Mouse (Mus musculus) neural tube, embryonic 14.5 days (tissue): ENCODE results near the gene Shtn1. TPM values are rescaled to one million over a fixed set of nuclear protein-coding genes. Genes with fewer than 3 reads are reported as not detected.

Source experiments
- ATAC-seq: fragments of 200-750 bp; cut with Nextera tagmentation; 2 replicates; pipeline ENCODE4 v1.8.0; 2017; ENCODE audit warnings: low read depth, mild to moderate bottlenecking, moderate TSS enrichment, moderate library complexity
- H3K27ac ChIP-seq: fragments of 300-500 bp; sonication (generic); 2 replicates; pipeline ENCODE4 v1.5.1; 2014; ENCODE audit warnings: low read depth, mild to moderate bottlenecking, control low read depth, low read length, moderate library complexity, mixed read lengths
- H3K27me3 ChIP-seq: fragments of 300-500 bp; sonication (generic); 2 replicates; pipeline ENCODE4 v1.6.1; 2014; ENCODE audit warnings: low read length; ENCODE audit not compliant: control insufficient read depth, insufficient read depth
- H3K36me3 ChIP-seq: fragments of 300-500 bp; sonication (generic); 2 replicates; pipeline ENCODE4 v1.6.1; 2014; ENCODE audit warnings: low read length, mixed read lengths; ENCODE audit not compliant: control insufficient read depth, insufficient read depth
- H3K4me1 ChIP-seq: fragments of 300-500 bp; sonication (generic); 2 replicates; pipeline ENCODE4 v1.6.1; 2014; ENCODE audit warnings: low read length; ENCODE audit not compliant: control insufficient read depth, insufficient read depth
- H3K4me2 ChIP-seq: fragments of 300-500 bp; sonication (generic); 2 replicates; pipeline ENCODE4 v1.6.1; 2014; ENCODE audit warnings: mild to moderate bottlenecking, low read depth, low read length, control low read depth
- H3K4me3 ChIP-seq: fragments of 300-500 bp; sonication (generic); 2 replicates; pipeline ENCODE4 v1.5.1; 2014; ENCODE audit warnings: low read depth, low read length, control low read depth, mixed read lengths
- H3K9ac ChIP-seq: fragments of 300-500 bp; sonication (generic); replicated peaks from 2 replicates; pipeline ENCODE4 v1.6.1; 2014; ENCODE audit warnings: low read depth, mild to moderate bottlenecking, control low read depth, low read length, mixed read lengths
- H3K9me3 ChIP-seq: fragments of 300-500 bp; sonication (generic); 2 replicates; pipeline ENCODE4 v1.6.1; 2016; ENCODE audit warnings: low read length; ENCODE audit not compliant: control insufficient read depth
- WGBS: fragments of 180-500 bp; shearing (Covaris S2); extraction: QIAGEN DNeasy Blood & Tissue Kit; methylation state at CpG from one replicate; pipeline ENCODE4 v1.1.7; 2014; 5-methylcytosine and 5-hydroxymethylcytosine counted together
- polyA plus RNA-seq: library from polyadenylated mRNA; unstranded; fragments of >200 nt; fragmentation: Nextera tagmentation; extraction: Ambion mirVana; gene quantifications from 2 replicates; pipeline ENCODE4 v1.2.1, GENCODE M21; 2014

Gene Shtn1
- polyA plus RNA-seq, 1 experiment from 2014 or later: 54.9 TPM

DNA sequence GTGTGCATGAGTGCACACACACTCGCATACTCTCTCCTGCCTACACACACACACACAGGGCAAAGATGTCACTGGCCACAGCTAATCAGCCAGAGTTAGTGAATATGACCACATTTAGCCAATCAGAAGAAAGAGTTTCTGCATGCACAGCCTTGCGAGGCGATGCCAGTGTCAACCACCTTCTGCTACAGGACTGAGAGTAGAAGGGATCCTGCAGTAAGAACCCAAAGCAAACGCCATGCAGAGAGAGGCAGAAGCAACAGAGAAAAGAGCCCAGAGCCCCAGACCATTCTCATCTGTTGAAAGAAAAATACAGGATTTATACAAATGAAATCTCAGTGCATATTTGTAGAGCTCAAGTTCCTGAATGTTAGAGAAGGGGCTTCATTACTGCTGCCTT lies 37.1 kb downstream of the Shtn1 start:
- Histone ChIP-seq H3K4me2 (no peak overlapping the region), H3K4me1 (peaks cover 4% of the 10 kb centered on the region; the same call in 1 of the 2 replicates), H3K36me3 (no peaks in the 10 kb centered on the region; the same call in 1 of the 2 replicates), H3K9me3 (no peaks in the 10 kb centered on the region), H3K27me3 (no peaks in the 10 kb centered on the region), H3K27ac (no peak overlapping the region), H3K4me3 (no peak overlapping the region), H3K9ac (no peak overlapping the region)
- WGBS: 81% methylated on average over 4 of the region's 4 CpGs
- ATAC-seq: no peak

DNA sequence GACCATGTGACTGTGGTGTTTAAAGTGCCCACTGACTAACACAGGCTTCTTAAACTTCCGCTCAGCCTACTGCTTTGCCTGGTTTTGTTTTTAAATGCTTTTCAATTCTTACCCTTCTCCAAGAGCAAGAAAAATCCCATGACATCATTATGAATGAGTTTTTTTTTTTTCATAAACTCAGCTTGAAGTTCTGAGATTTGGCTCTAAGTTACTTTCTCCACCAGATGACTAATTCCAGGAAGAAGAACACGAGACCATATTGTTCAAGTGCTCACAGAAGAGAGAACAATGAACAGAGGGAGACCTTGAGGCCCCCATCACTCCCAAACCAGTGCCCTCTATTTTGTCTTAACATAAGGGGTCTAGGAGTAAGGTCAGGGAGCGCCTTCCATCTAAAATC lies 39.1 kb downstream of the Shtn1 start:
- Histone ChIP-seq H3K4me3 (no peak overlapping the region), H3K9me3 (no peaks in the 10 kb centered on the region), H3K27me3 (no peaks in the 10 kb centered on the region), H3K27ac (no peak overlapping the region), H3K4me1 (no peaks in the 10 kb centered on the region), H3K4me2 (no peak overlapping the region), H3K9ac (no peak overlapping the region), H3K36me3 (no peaks in the 10 kb centered on the region; the same call in none of the 2 replicates)
- no peak for ATAC-seq
- WGBS: 63% methylated on average over 3 of the region's 3 CpGs

DNA sequence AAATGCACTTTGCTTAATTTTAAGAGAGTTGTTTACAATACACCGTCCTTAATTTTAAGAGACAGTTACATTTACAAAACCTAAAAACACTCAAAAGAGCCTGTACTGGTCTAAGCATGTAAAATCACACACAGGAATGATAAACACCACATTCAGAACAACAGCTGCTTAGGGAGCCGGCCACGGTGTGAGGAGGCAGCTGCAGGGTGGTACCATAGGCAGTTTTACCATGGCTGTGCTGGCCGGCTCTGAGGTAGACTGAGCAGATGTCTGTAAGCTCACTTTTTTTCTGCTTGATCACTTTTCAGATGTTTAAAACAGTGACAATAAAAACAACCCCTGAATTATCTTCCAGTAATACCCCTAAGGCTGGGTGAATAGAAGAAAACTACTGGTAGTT lies 42.7 kb downstream of the Shtn1 start:
- Histone ChIP-seq H3K4me1 (0 out of 2 replicates have a peak, but pooled peaks cover 2% of the 10 kb centered on the region), H3K9ac (no peak overlapping the region), H3K36me3 (no peaks in the 10 kb centered on the region; the same call in none of the 2 replicates), H3K9me3 (no peaks in the 10 kb centered on the region), H3K4me3 (no peak overlapping the region), H3K27me3 (no peaks in the 10 kb centered on the region), H3K27ac (no peak overlapping the region), H3K4me2 (no peak overlapping the region)
- no peak for ATAC-seq
- WGBS: 55% methylated on average over 4 of the region's 4 CpGs

DNA sequence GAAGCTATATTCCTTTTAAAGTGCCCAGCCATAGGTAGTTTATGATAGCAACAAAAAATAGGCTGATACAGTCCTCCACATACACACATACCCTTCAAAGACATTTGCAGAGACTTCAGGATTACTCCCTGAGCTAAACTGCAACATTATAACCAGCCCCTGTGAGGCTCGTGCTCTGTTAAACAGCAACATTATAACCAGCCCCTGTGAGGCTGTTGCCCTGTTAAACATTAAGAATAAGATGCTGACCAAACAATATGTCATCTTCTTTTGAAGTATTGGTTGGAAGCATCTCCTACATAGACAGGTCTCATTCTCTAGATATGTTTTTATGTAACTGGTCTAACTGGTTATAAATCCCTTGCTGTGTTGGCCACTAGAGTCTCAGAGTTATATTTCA lies 45.7 kb downstream of the Shtn1 start:
- H3K36me3 ChIP-seq: no peaks in the 10 kb centered on the region; the same call in 1 of the 2 replicates
- no peak for ATAC-seq
- H3K4me1 ChIP-seq: 0 out of 2 replicates have a peak, but pooled peaks cover 2% of the 10 kb centered on the region
- H3K9ac ChIP-seq: no peak overlapping the region
- no peak overlapping the region for H3K27ac ChIP-seq
- H3K4me2 ChIP-seq: no peak overlapping the region
- H3K4me3 ChIP-seq: no peak overlapping the region
- no peaks in the 10 kb centered on the region for H3K9me3 ChIP-seq
- H3K27me3 ChIP-seq: no peaks in the 10 kb centered on the region
- WGBS: 97% methylated on average over 1 of the region's 1 CpGs

DNA sequence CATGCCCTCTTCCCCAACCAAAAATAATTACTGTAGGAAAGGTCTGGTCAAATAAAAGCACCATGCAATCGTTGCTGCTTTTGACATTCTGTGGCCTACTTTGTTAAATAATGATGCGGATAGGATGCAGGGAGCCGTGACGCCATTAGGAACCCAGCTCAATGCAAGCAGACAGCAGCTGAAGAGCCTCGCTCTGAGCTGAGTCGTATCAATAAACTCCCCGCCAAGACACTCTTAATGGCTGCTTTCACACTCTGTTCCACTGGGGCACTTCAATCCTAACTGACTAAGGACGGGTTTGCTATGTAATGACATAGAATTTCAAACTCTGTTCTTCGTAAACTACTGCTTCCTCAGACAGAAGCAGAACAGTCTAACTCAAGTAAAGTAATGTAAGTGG lies 46.9 kb downstream of the Shtn1 start:
- H3K9ac ChIP-seq: no peak overlapping the region
- no peak overlapping the region for H3K4me3 ChIP-seq
- H3K27ac ChIP-seq: no peak overlapping the region
- H3K4me2 ChIP-seq: no peak overlapping the region
- H3K27me3 ChIP-seq: no peaks in the 10 kb centered on the region
- H3K9me3 ChIP-seq: no peaks in the 10 kb centered on the region
- peak; percentile 56; the same call in 1 of the 2 replicates for ATAC-seq
- no peaks in the 10 kb centered on the region; the same call in 1 of the 2 replicates for H3K36me3 ChIP-seq
- 25% methylated on average over 9 of the region's 9 CpGs for WGBS
- H3K4me1 ChIP-seq: 0 out of 2 replicates have a peak, but pooled peaks cover 2% of the 10 kb centered on the region

DNA sequence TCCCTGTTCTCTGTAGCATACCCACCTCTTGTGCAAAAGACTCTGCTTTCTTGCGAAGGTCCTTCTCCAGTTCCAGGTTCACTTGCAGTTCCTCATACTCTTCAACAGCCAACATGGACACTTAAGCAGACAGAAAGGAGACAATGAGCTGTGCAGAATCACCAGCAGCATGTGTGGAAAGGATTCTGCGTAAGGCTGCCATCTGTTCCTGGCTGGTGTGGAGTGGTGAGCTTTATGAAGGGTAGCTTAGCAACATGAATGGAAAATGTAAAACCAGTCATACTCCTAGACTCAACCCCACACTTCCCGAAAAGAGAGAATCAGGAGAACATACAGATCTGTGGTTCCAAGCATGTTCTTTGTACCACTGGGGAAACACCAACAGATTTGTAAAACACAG lies 47.8 kb downstream of the Shtn1 start:
- Histone ChIP-seq H3K4me2 (no peak overlapping the region), H3K4me1 (0 out of 2 replicates have a peak, but pooled peaks cover 2% of the 10 kb centered on the region), H3K4me3 (no peak overlapping the region), H3K9me3 (no peaks in the 10 kb centered on the region), H3K27ac (no peak overlapping the region), H3K36me3 (no peaks in the 10 kb centered on the region; the same call in 1 of the 2 replicates), H3K9ac (no peak overlapping the region), H3K27me3 (no peaks in the 10 kb centered on the region)
- 76% methylated on average over 3 of the region's 3 CpGs for WGBS
- ATAC-seq: no peak

DNA sequence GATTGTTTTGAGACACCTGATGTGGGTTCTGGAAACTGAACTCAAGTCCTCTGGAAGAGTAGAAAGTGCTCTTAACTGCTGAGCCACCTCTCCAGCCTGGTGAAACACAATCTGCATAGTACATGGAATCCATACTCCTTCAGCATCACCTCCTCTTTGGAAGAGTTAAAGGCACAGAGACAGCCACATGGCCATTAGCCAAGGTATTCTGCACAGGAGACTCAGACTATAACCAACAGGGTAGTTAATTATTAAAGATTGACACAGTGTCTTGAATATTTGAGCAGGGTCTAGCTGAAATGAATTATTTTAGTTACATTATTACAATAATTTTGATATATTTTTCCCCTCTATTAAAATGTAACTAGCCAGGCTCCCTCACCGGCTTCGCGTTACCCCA lies 52.0 kb downstream of the Shtn1 start:
- Histone ChIP-seq H3K4me1 (no peaks in the 10 kb centered on the region), H3K27me3 (no peaks in the 10 kb centered on the region), H3K9me3 (no peaks in the 10 kb centered on the region), H3K36me3 (peaks cover 6% of the 10 kb centered on the region; the same call in 1 of the 2 replicates), H3K4me2 (no peak overlapping the region), H3K9ac (no peak overlapping the region), H3K27ac (no peak overlapping the region), H3K4me3 (no peak overlapping the region)
- WGBS: 97% methylated on average over 3 of the region's 3 CpGs
- no peak for ATAC-seq

DNA sequence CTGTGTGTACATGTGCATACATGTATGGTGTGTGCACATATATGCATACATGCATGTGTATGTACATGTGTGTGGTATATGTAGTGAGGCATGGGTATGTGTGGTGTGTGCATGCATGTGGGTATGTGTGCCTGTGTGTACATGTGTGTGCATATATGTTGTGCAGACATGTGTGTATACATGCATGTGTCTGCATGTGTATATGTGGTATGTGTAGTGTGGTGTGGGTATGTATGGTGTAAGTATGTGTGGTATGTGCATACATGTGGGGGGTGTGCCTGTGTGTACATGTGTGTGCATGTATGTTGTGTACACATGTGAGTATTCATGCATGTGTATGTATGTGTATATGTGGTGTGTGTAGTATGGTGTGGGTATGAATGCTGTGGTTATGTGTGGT lies 54.3 kb downstream of the Shtn1 start:
- H3K9ac ChIP-seq: no peak overlapping the region
- H3K36me3 ChIP-seq: peaks cover 10% of the 10 kb centered on the region; the same call in 1 of the 2 replicates
- no peaks in the 10 kb centered on the region for H3K27me3 ChIP-seq
- no peaks in the 10 kb centered on the region for H3K4me1 ChIP-seq
- H3K4me2 ChIP-seq: no peak overlapping the region
- no peak overlapping the region for H3K27ac ChIP-seq
- ATAC-seq: no peak
- H3K4me3 ChIP-seq: no peak overlapping the region
- H3K9me3 ChIP-seq: no peaks in the 10 kb centered on the region

DNA sequence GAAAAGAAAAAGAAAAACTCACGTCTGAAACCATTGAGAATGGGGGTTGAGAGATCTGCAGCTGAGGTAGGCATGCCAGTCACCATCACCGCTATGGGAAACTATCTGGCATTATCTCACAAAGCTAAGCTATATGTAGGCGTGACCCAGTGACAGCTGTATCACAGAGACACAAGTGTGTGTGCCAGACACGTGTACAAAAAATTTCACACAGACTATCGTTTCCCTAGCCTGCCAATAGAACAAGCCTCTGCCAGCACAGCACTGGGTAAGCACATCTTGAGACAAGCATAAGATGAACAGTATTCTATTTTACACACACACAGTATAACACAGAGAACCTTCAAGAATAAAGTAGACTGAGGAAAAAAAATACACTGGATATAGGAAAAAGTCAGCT lies 65.1 kb downstream of the Shtn1 start:
- no peak overlapping the region for H3K4me3 ChIP-seq
- no peak overlapping the region for H3K9ac ChIP-seq
- 78% methylated on average over 5 of the region's 5 CpGs for WGBS
- H3K9me3 ChIP-seq: no peaks in the 10 kb centered on the region
- H3K36me3 ChIP-seq: 0 out of 2 replicates have a peak, but pooled peaks cover 3% of the 10 kb centered on the region
- no peak overlapping the region for H3K4me2 ChIP-seq
- no peak overlapping the region for H3K27ac ChIP-seq
- no peaks in the 10 kb centered on the region for H3K4me1 ChIP-seq
- no peaks in the 10 kb centered on the region for H3K27me3 ChIP-seq
- no peak for ATAC-seq
